Mouse (Mus musculus) E14TG2a.4 (cell line): ENCODE measurements around the gene Setd7.

ENCODE experiments used
- CTCF ChIP-seq: conservative IDR thresholded peaks from 2 replicates; pipeline ENCODE4 v1.5.1; 2014; ENCODE audit warnings: low read length
- NANOG ChIP-seq: IDR thresholded peaks from 2 replicates; pipeline ENCODE4 v1.6.1; 2014; ENCODE audit warnings: borderline replicate concordance, low read length, mixed read lengths
- POU5F1 ChIP-seq: IDR thresholded peaks from 2 replicates; pipeline ENCODE4 v1.6.1; 2014; ENCODE audit warnings: low read length, borderline replicate concordance

DNA sequence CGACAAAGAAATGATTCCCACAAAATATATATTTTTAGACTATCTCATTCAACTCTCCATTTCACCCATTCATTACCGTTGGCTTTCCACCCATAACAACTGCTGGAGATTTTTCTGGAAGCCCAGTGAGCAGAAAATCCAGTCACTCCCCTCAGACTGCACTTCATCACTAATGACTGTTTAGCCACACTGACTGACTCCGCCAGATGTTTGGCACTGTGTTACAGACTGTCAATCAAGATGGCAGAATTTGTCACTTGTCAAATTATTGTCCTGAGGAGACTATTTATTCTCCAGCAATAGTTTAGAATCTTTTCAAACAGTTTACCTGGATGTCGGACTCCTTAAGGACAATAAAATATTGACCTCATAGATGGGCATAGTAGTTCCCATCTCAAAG, 40.0 kb upstream of the Setd7 start:
- TF ChIP-seq CTCF (no peak), POU5F1 (no peak), NANOG (no peak)
